Mouse (Mus musculus) cerebellum, adult 2 months (tissue): ENCODE measurements around the gene Acss3.

Experiments
- CTCF ChIP-seq: fragments of 200-500 bp; IDR thresholded peaks from 2 replicates; pipeline ENCODE4 v1.5.1; 2011; ENCODE audit warnings: low read depth, mild to moderate bottlenecking, control low read depth, low read length, moderate library complexity, borderline replicate concordance; ENCODE audit not compliant: insufficient read depth
- POLR2A ChIP-seq: fragments of 200-500 bp; IDR thresholded peaks from 2 replicates; pipeline ENCODE4 v1.6.1; 2011; ENCODE audit warnings: low read length, control low read depth, borderline replicate concordance; ENCODE audit not compliant: insufficient read depth

- TF ChIP-seq CTCF (no peak), POLR2A (no peak)
Measured at GRCm38 (mm10) chr10:107094452-107094851, 29.0 kb downstream of the Acss3 start.
